Mouse (Mus musculus) brain, embryonic 14.5 days (tissue): ENCODE measurements at regions not wholly inside any gene's neighbourhood (a gene's known extent, or its start where the extent isn't known, plus 50 kb on each side); places are given as distances from the start of the nearest gene placed in this dataset.

Experiments used
- DNase-seq: peaks from one replicate; pipeline ENCODE4 v3.0.0-alpha.2; 2011; ENCODE audit warnings: low read depth
- CTCF ChIP-seq: fragments of 200-500 bp; IDR thresholded peaks from 2 replicates; pipeline ENCODE4 v1.5.1; 2012; ENCODE audit warnings: inconsistent platforms, mild to moderate bottlenecking, moderate library complexity, borderline replicate concordance; ENCODE audit not compliant: insufficient read depth, insufficient read length; ENCODE audit errors: extremely low read depth
- POLR2A ChIP-seq: fragments of 200-500 bp; IDR thresholded peaks from 2 replicates; pipeline ENCODE4 v1.6.1; 2012; ENCODE audit warnings: mild to moderate bottlenecking, inconsistent platforms, borderline replicate concordance; ENCODE audit not compliant: poor library complexity, insufficient read depth, insufficient read length, severe bottlenecking; ENCODE audit errors: extremely low read depth

DNA sequence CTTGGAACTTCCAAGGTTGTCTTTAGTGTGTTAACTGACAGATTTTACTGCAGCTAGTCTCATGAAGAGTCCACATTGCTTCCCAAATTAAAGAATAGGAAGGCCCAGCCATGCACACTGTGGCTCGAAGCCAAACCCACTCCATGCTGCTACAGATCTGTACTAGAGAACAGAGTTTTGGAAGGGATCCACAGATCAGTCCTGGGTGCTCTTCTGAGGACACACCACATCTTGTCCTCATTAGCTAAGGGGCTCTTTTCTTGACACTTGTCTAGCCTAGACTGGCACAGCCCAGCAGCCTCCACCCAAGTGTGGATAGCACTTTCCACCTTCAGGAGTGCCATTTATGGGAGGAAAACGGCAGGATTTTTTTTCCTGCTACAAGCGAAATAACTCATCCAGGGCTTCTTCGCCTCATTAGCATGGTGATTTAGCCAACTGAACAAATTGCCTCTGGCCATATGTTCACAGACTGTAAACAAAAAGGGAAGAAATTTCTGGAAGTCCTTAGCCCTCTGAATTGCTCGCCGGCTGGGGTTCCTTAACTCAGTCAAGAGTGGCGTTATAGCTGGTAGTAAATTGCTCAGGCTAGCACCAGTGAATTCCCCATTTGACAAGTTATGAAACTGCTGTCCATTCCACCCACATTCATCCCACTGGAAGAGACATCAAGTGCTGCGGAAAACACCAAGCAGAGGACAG, 690.4 kb downstream of the Defb40 start:
- no peak for TF ChIP-seq POLR2A
- no peak for TF ChIP-seq CTCF
- peak; percentile 68 for DNase-seq

DNA sequence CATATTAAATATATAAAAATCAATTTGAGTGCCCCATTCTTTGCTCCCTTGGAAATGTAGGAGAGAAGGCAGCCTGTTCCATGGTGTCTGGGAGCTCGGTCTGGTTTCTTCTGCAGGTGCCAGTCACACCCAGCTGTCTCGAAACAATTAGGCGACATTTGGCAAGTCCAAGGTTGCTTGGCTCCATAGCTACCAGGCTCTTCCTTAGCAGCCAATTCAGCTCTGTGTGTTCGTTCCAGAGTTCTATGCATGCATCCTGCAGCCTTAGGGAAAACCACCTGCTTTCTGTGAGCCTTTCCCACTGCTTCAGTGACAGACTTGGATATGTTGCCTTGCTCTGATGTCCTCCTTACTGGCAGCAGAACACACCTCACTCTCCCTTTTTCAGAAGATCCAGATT, 698.1 kb downstream of the Defb40 start:
- no peak for TF ChIP-seq CTCF
- no peak for TF ChIP-seq POLR2A
- peak; percentile 77 for DNase-seq

DNA sequence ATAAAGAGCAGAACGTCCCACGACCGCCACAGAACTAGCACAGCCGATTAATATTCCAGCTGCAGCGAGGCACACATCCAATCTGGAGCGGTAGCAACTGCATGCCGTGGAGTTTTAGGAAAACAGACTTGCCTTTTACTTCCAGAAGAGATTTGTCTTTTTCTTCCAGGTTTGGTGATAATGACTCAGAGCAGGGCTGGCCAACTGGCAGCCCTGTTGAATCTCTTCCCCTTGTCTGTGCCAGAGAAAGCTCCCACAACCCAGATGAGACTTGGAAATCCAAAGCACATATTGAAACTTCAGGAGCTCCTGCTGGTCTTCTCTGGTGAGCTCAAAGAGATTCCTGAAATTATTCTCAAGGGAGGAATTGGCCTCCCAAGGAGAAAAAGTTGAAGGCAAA, 709.8 kb downstream of the Defb40 start:
- peak; percentile 48 for DNase-seq
- no peak for TF ChIP-seq CTCF
- TF ChIP-seq POLR2A, result no peak

DNA sequence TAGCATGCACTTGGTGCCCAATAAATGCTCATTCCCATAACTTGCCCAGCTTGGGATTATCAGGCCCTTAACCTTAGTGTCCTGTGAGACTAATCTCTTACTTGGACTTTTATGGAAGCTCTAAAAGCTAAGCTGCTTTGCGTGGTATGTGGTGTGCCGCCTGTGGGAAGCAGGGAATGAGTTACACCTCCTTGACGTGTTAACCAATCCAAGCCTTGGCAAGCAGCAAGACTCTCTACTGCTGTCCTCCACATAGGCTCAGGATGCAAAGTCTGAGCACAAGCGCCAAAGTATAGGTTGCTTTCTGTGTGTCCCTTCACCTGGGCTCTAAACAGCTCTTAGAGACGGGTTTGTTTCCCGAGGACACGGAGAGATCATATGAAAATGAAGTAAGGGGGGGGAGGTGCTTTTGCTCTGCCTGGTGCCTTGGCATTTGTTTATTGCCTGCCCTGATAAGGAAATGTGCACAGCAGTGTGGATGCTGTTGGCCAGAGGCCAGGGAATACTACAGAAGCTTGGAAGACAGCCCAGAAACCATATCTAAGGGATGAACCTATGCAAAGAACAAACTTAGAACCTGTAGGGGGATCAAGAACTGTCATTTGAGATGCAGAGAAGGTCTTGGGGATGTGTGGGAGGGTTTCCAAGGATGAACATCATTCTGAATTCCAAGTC, 719.6 kb downstream of the Defb40 start:
- peak; percentile 58 for DNase-seq
- no peak for TF ChIP-seq CTCF
- no peak for TF ChIP-seq POLR2A

DNA sequence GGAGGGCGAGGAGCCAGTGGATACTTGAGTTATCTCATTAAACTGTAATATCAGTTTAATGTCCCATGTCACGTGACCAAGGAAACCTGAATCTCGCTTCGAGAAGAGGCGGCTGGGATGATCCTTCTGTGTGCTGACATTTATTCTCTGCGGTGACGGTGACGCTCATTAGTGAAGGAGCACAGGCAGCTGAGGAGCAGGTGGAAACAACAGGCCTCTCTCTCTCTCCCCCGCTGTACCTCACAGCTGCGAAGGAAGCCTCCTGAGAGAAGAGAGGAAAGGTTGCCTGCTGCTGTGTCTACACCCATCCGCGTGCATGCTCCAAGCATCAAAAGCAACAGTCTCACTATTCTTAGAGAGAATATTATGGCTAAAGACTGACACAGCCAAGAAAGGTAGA, 731.8 kb downstream of the Defb40 start:
- peak; percentile 37 for DNase-seq
- TF ChIP-seq CTCF, result no peak
- no peak for TF ChIP-seq POLR2A

DNA sequence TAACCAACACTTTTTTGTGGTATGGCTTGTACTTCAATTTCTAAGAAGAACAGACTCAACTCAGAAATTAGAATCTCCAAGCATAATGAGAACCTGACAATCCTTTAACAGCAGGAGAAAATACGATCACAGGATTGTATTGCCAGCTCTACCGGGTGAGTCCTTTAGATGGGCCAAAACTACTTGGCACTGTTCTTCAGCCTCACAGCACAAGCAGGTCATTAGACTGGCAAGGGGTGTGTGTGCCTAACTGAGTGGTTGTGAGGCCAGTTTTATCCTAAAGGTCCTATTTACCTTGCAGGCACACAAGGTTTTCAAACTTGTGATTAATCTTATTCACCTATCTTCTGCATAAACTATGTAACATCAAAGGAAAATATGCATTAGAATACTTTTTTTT, 760.5 kb downstream of the Defb40 start:
- DNase-seq, result peak; percentile 47
- TF ChIP-seq CTCF (no peak), POLR2A (no peak)

DNA sequence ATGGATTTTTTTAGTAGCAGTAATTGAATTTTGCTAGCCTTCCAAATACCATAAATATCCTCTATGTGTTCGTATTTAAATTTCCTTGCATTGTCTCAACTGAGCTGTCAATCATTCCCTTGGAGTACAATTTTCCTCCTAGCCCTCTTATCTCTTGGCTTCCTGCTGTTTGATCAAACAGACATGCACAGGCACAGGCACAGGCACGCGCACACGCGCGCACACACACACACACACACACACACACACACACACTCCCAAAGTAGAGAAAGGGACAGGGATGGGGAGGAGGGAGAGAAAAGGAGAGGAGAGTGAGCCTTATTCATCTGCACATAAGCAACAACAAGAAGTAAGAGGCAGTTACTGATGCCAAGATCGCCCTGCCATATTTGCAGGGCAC, 760.9 kb downstream of the Defb40 start:
- TF ChIP-seq CTCF, result no peak
- no peak for TF ChIP-seq POLR2A
- peak; percentile 44 for DNase-seq

DNA sequence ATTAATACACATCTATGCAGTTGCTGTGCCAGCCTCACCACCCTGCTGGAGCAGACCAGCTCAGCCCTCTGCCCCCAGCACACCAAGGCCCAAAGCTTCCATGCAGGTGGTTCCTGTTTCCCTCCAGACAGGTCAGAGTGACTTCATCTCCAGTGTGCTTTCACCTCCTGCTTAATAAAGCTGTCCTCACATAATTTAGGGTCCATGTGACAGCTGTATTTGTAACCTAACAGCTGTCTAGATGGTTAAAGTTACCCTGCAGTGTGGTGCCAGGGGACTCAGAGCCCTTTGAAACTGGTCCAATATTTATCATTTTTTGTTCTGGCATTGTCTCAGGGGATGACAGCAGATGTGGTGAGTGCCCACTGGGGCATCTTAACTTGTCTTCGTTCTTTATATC, 761.5 kb downstream of the Defb40 start:
- no peak for TF ChIP-seq CTCF
- no peak for TF ChIP-seq POLR2A
- DNase-seq, result peak; percentile 14

DNA sequence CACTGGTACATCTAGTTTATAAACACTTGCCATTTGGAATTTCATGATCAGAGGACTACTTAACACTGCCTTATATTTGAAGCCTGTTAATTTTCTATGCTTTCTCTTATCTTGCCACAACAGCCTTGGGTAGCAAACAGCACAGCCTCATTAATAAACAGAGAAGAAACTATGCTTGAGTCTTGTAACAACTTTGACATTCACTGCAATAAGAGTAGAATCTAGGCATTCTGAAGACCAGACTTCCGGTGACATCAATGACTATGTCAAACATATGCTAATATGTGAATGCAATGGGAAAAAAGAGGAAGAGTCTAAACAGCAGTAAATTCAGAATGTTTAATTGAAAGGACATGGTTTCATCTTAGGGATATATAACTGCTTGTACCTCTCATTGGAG, 768.0 kb downstream of the Defb40 start:
- DNase-seq, result no peak
- TF ChIP-seq POLR2A (no peak), CTCF (no peak)

DNA sequence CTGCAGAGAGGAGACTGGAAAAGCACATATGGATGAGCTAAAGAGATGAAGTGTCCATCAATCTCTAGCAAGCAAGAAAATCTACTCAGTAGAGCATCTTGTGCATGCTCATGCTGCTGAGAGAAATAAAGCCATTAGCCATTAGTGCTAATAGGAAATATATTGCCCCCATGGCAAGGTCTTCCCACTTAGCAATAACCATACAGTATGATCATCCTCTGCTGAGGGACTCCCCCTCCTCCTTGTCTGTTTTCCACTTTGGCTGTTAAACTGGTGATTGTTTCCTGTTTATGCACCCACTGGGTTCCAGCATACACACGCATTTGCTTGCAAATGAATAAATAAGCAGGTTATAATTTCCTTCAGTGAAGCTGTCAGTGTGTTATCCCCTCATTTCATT, 769.4 kb downstream of the Defb40 start:
- TF ChIP-seq POLR2A (no peak), CTCF (no peak)
- no peak for DNase-seq

DNA sequence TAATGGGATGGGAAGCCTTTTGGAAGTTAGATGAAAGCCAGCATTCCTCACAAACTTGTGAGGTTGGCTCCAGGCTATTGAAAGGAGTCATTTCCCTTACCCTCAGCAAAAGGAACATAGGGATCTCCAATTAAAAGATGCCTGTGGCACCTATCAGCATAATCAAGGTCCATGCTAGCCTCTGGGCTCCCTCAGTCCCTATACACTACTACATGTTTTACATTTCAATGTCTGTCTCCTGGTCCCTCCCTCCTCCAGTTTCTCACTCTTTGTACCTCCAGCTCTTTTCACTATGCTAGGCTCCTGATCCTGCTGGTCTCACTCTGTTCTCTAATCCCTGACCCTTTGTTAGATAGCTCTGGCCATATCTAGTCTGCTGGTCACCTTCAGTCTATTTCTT, 790.6 kb downstream of the Defb40 start:
- DNase-seq, result peak; percentile 5
- TF ChIP-seq CTCF, result no peak
- TF ChIP-seq POLR2A, result no peak
